ENCODE assay signal across 29 mouse cellular contexts in the genomic region with DNA sequence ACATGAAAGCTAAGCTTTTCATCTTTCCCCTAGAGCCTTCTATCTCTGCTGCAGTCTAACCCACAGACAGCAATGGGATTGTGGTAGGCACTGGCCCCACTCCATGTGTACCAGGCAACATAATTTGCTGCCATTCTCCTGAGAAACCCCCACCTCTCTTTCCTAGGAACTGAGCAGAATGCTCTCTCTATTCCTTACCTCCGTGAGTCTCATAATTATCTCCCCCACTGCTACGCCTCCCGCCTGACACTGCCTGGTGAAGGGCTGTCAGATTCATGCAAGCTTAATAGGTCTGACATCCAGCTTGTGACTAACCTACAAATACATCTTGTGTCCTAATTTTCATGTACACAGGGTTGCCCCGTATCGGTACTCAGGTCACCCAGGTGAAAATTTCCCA.
DNase-seq lines count a peak whose midpoint lies in the region; ATAC-seq lines count a peak whose summit lies in the region.
"Had no signal": no experiment of that assay in that cellular context is flagged by ENCODE, and none has a peak within 500 bp of the region (broad histone marks: within the 10 kb centered on the region; RNA-seq: fewer than 3 reads in every experiment).

No protein-coding gene starts in this region.

- no peak overlapping the region for H3K4me3 ChIP-seq in hindbrain, embryonic 13.5 days
- H3K4me3 ChIP-seq in hindbrain, embryonic 11.5 days (ENCODE audit: low read depth, low read length), result no peak overlapping the region
- no peak overlapping the region for H3K4me3 ChIP-seq in midbrain, embryonic 14.5 days (replicated peaks; ENCODE audit: low read depth, low read length)
- H3K4me3 ChIP-seq in midbrain, embryonic 10.5 days, result no peak overlapping the region
- H3K4me3 ChIP-seq in forebrain, embryonic 15.5 days, result no peak overlapping the region
- H3K4me3 ChIP-seq: gastrocnemius, adult 2 months; heart, adult 2 months; heart, embryonic 12.5 days; liver, embryonic 15.5 days; myocyte; neural tube, embryonic 12.5 days had no signal

- H3K9ac ChIP-seq in hindbrain, embryonic 13.5 days, result no peak overlapping the region
- no peak overlapping the region for H3K9ac ChIP-seq in hindbrain, embryonic 11.5 days (ENCODE audit: low read depth, low read length)
- no peak overlapping the region for H3K9ac ChIP-seq in midbrain, embryonic 14.5 days (replicated peaks; ENCODE audit: low read length)
- H3K9ac ChIP-seq in forebrain, embryonic 15.5 days (replicated peaks), result no peak overlapping the region
- H3K9ac ChIP-seq: heart, embryonic 12.5 days; liver, embryonic 15.5 days; lung, embryonic 14.5 days; neural tube, embryonic 12.5 days had no signal

- H3K27ac ChIP-seq in hindbrain, embryonic 13.5 days, result peak overlapping the region; percentile 62
- no peak overlapping the region for H3K27ac ChIP-seq in hindbrain, embryonic 11.5 days (ENCODE audit: low read depth, low read length)
- 0 out of 2 replicates have a peak overlapping the region, but pooled peaks have one; percentile 15 for H3K27ac ChIP-seq in midbrain, embryonic 14.5 days (replicated peaks; ENCODE audit: low read depth, low read length)
- H3K27ac ChIP-seq in midbrain, embryonic 10.5 days (replicated peaks), result no peak overlapping the region
- H3K27ac ChIP-seq in forebrain, embryonic 15.5 days (replicated peaks), result peak overlapping the region; percentile 67
- H3K27ac ChIP-seq: gastrocnemius, adult 2 months; heart, adult 2 months; liver, embryonic 15.5 days; neural tube, embryonic 12.5 days had no signal

- H3K36me3 ChIP-seq in hindbrain, embryonic 13.5 days, result no peaks in the 10 kb centered on the region
- H3K36me3 ChIP-seq in hindbrain, embryonic 11.5 days (ENCODE audit: control insufficient read depth, insufficient read depth, low read length), result no peaks in the 10 kb centered on the region
- no peaks in the 10 kb centered on the region for H3K36me3 ChIP-seq in midbrain, embryonic 14.5 days (ENCODE audit: control insufficient read depth, insufficient read depth, low read length)
- H3K36me3 ChIP-seq in midbrain, embryonic 10.5 days, result no peaks in the 10 kb centered on the region
- no peaks in the 10 kb centered on the region for H3K36me3 ChIP-seq in forebrain, embryonic 15.5 days
- H3K36me3 ChIP-seq: heart, embryonic 12.5 days; liver, embryonic 15.5 days; neural tube, embryonic 12.5 days had no signal

- 0 out of 2 replicates have a peak, but pooled peaks cover 3% of the 10 kb centered on the region for H3K27me3 ChIP-seq in hindbrain, embryonic 13.5 days
- H3K27me3 ChIP-seq in hindbrain, embryonic 11.5 days (ENCODE audit: control insufficient read depth, insufficient read depth, low read length), result no peaks in the 10 kb centered on the region
- no peaks in the 10 kb centered on the region for H3K27me3 ChIP-seq in midbrain, embryonic 14.5 days (ENCODE audit: control insufficient read depth, insufficient read depth, low read length)
- H3K27me3 ChIP-seq in midbrain, embryonic 10.5 days (ENCODE audit: low read depth, poor library complexity, severe bottlenecking), result peaks cover 67% of the 10 kb centered on the region
- H3K27me3 ChIP-seq in forebrain, embryonic 15.5 days, result no peaks in the 10 kb centered on the region
- H3K27me3 ChIP-seq: heart, embryonic 12.5 days; liver, embryonic 15.5 days had no signal

- H3K4me2 ChIP-seq in hindbrain, embryonic 13.5 days, result no peak overlapping the region
- no peak overlapping the region for H3K4me2 ChIP-seq in hindbrain, embryonic 11.5 days (replicated peaks; ENCODE audit: low read depth, low read length)
- H3K4me2 ChIP-seq in midbrain, embryonic 14.5 days (ENCODE audit: low read length), result no peak overlapping the region
- no peak overlapping the region for H3K4me2 ChIP-seq in forebrain, embryonic 15.5 days (replicated peaks)
- H3K4me2 ChIP-seq: heart, embryonic 12.5 days; liver, embryonic 15.5 days; lung, embryonic 14.5 days; neural tube, embryonic 12.5 days had no signal

- WGBS in hindbrain, embryonic 13.5 days, result 33% methylated on average over 5 of the region's 5 CpGs
- WGBS in hindbrain, embryonic 11.5 days, result 56% methylated on average over 5 of the region's 5 CpGs
- 24% methylated on average over 5 of the region's 5 CpGs for WGBS in midbrain, embryonic 14.5 days
- WGBS in midbrain, embryonic 10.5 days, result 86% methylated on average over 5 of the region's 5 CpGs
- 27% methylated on average over 5 of the region's 5 CpGs for WGBS in forebrain, embryonic 15.5 days

- peaks cover 80% of the 10 kb centered on the region for H3K4me1 ChIP-seq in hindbrain, embryonic 13.5 days (replicated peaks)
- H3K4me1 ChIP-seq in hindbrain, embryonic 11.5 days (replicated peaks; ENCODE audit: control insufficient read depth, insufficient read depth, low read length), result peaks cover 8% of the 10 kb centered on the region; the same call in 1 of the 2 replicates
- H3K4me1 ChIP-seq in midbrain, embryonic 14.5 days (ENCODE audit: control insufficient read depth, insufficient read depth, low read length), result peaks cover 53% of the 10 kb centered on the region
- H3K4me1 ChIP-seq in midbrain, embryonic 10.5 days, result peaks cover 33% of the 10 kb centered on the region
- peaks cover 85% of the 10 kb centered on the region for H3K4me1 ChIP-seq in forebrain, embryonic 15.5 days
- H3K4me1 ChIP-seq: liver, embryonic 15.5 days had no signal

- no peaks in the 10 kb centered on the region for H3K9me3 ChIP-seq in hindbrain, embryonic 13.5 days
- H3K9me3 ChIP-seq in hindbrain, embryonic 11.5 days (ENCODE audit: control insufficient read depth, low read length), result no peaks in the 10 kb centered on the region
- no peaks in the 10 kb centered on the region for H3K9me3 ChIP-seq in midbrain, embryonic 14.5 days (ENCODE audit: control insufficient read depth, low read length)
- H3K9me3 ChIP-seq in midbrain, embryonic 10.5 days (replicated peaks), result no peaks in the 10 kb centered on the region
- H3K9me3 ChIP-seq in forebrain, embryonic 15.5 days, result no peaks in the 10 kb centered on the region
- H3K9me3 ChIP-seq: heart, embryonic 12.5 days; liver, embryonic 15.5 days; neural tube, embryonic 12.5 days had no signal

- ATAC-seq in hindbrain, embryonic 13.5 days (ENCODE audit: low FRiP score), result no peak
- no peak for ATAC-seq in hindbrain, embryonic 11.5 days (ENCODE audit: low FRiP score)
- no peak for ATAC-seq in midbrain, embryonic 14.5 days (ENCODE audit: low FRiP score, low TSS enrichment)
- no peak for ATAC-seq in forebrain, embryonic 15.5 days (replicated peaks)
- ATAC-seq: intestine, postnatal 0 days had no signal

- DNase-seq in hindbrain, embryonic 11.5 days (ENCODE audit: low spot score), result no peak
- DNase-seq in midbrain, embryonic 14.5 days, result peak; percentile 59
- no peak for DNase-seq in midbrain, embryonic 10.5 days (ENCODE audit: low spot score)
- DNase-seq in retina, postnatal 1 day, result peak; percentile 50
- no peak for DNase-seq in adrenal gland, postnatal 36 days
- DNase-seq: adrenal gland, postnatal 25 days; B cell, adult 2 months; cerebellum, adult 11 months; cerebellum, adult 9-10 months; cerebellum, postnatal 36 days; gastrocnemius, adult 2 months; gastrocnemius, postnatal 36 days; heart, adult 2 months; heart, postnatal 4 days; kidney, adult 9 months; kidney, postnatal 10 days; layer of hippocampus, adult 9-11 months; liver; lung, embryonic 14.5 days; lung, postnatal 14 days; thymus, adult 2 months; thymus, postnatal 36 days had no signal

Comparison
In these comparisons a context has a peak if more than half of its experiments do, and no peak if none do; other contexts are left out.
1. H3K27ac ChIP-seq: peak in hindbrain, embryonic 13.5 days (single experiment), midbrain, embryonic 14.5 days (single experiment) and forebrain, embryonic 15.5 days (single experiment); none in hindbrain, embryonic 11.5 days (single experiment) and midbrain, embryonic 10.5 days (single experiment).
2. DNase-seq: peak in midbrain, embryonic 14.5 days (single experiment) and retina, postnatal 1 day (single experiment); none in hindbrain, embryonic 11.5 days (single experiment), midbrain, embryonic 10.5 days (single experiment) and adrenal gland, postnatal 36 days (0 of 2).